ENCODE assay signal across 21 mouse cellular contexts in the genomic region with DNA sequence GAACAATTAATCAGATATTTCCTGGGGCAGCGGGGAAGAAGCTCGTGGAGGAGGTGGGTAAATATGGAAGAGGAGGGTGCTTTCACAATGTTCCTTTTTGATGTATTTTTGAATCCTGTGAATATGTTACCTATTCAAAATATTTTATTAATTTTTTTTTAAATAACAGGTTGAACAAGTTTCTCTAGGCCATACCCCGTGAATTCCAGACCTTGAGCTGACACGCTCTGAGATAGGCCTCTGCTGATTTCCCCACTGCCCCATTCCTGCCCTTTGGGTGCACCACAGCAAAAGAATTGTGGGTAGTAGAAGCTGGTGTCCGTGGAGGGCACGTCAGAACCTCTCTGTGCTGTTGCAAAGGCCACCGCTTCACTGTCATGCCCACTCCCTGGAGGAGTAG.
DNase-seq lines count a peak whose midpoint lies in the region; ATAC-seq and TF ChIP-seq lines count a peak whose summit lies in the region.
"Had no signal": no experiment of that assay in that cellular context is flagged by ENCODE, and none has a peak within 500 bp of the region (broad histone marks: within the 10 kb centered on the region; RNA-seq: fewer than 3 reads in every experiment).

No protein-coding gene starts in this region.

- no peak overlapping the region for H3K9ac ChIP-seq in kidney, embryonic 15.5 days
- H3K9ac ChIP-seq in lung, embryonic 15.5 days: no peak overlapping the region
- no peak overlapping the region for H3K9ac ChIP-seq in hindbrain, postnatal 0 days (replicated peaks; ENCODE audit: low read length)
- H3K9ac ChIP-seq: embryonic facial prominence, embryonic 13.5 days; forebrain, embryonic 12.5 days had no signal

- H3K27me3 ChIP-seq in kidney, embryonic 15.5 days: no peaks in the 10 kb centered on the region
- H3K27me3 ChIP-seq in lung, embryonic 15.5 days: no peaks in the 10 kb centered on the region
- no peaks in the 10 kb centered on the region for H3K27me3 ChIP-seq in hindbrain, postnatal 0 days (ENCODE audit: insufficient read depth, low read length)
- H3K27me3 ChIP-seq: CH12.LX; embryonic facial prominence, embryonic 13.5 days had no signal

- no peak for DNase-seq in kidney, postnatal 14 days
- DNase-seq in lung, adult 2 months: no peak
- DNase-seq in urinary bladder, postnatal 14 days (ENCODE audit: low spot score): peak; percentile 48
- DNase-seq in urinary bladder, postnatal 4 days (ENCODE audit: low spot score in 2 of 2): no peak
- no peak for DNase-seq in hindbrain, postnatal 0 days (ENCODE audit: low spot score)
- DNase-seq: adrenal gland, adult 2 months; adrenal gland, postnatal 25 days; cerebellum, adult 18-20 months; cerebellum, adult 9-11 months; cerebellum, postnatal 36 days; gastrocnemius, postnatal 10 days; heart, adult 18-20 months; heart, postnatal 10 days; heart, postnatal 4 days had no signal

- TF ChIP-seq POLR2A in lung, adult 2 months (IDR thresholded peaks at IDR 0.05; ENCODE audit: borderline replicate concordance, extremely low read depth, low read depth, low read length): no peak

- 0 out of 2 replicates have a peak overlapping the region, but pooled peaks have one; percentile 37 for H3K27ac ChIP-seq in kidney, embryonic 15.5 days
- peak overlapping the region; percentile 75 for H3K27ac ChIP-seq in lung, embryonic 15.5 days
- H3K27ac ChIP-seq in hindbrain, postnatal 0 days: no peak overlapping the region
- H3K27ac ChIP-seq: embryonic facial prominence, embryonic 13.5 days; forebrain, embryonic 12.5 days had no signal

- no peak overlapping the region for H3K4me3 ChIP-seq in kidney, embryonic 15.5 days (replicated peaks)
- H3K4me3 ChIP-seq in lung, embryonic 15.5 days: no peak overlapping the region
- H3K4me3 ChIP-seq in lung, adult 2 months (replicated peaks; ENCODE audit: extremely low read depth, low read depth, low read length): no peak overlapping the region
- H3K4me3 ChIP-seq in hindbrain, postnatal 0 days (ENCODE audit: low read length): no peak overlapping the region
- H3K4me3 ChIP-seq: embryonic facial prominence, embryonic 13.5 days; forebrain, embryonic 12.5 days; heart, embryonic 10.5 days had no signal

- no peak; the same call in 1 of the 2 replicates for ATAC-seq in kidney, embryonic 15.5 days (replicated peaks; ENCODE audit: low FRiP score)
- ATAC-seq in lung, embryonic 15.5 days (ENCODE audit: borderline replicate concordance, extremely low read depth, low FRiP score, low TSS enrichment): peak; percentile 49; the same call in 1 of the 2 replicates
- ATAC-seq in hindbrain, postnatal 0 days: no peak
- ATAC-seq: forebrain, embryonic 16.5 days had no signal

- no peak for TF ChIP-seq CTCF in lung, adult 2 months (IDR thresholded peaks at IDR 0.05; ENCODE audit: insufficient read depth, low read length)
- no peak for TF ChIP-seq CTCF in hindbrain, postnatal 0 days (IDR thresholded peaks at IDR 0.05; ENCODE audit: low read depth)

- H3K9me3 ChIP-seq in kidney, embryonic 15.5 days (replicated peaks): no peaks in the 10 kb centered on the region
- H3K9me3 ChIP-seq in lung, embryonic 15.5 days: no peaks in the 10 kb centered on the region
- H3K9me3 ChIP-seq in hindbrain, postnatal 0 days (ENCODE audit: low read length): no peaks in the 10 kb centered on the region
- H3K9me3 ChIP-seq: embryonic facial prominence, embryonic 13.5 days; forebrain, embryonic 12.5 days; heart, embryonic 10.5 days had no signal

- no peaks in the 10 kb centered on the region; the same call in 1 of the 2 replicates for H3K4me1 ChIP-seq in kidney, embryonic 15.5 days
- H3K4me1 ChIP-seq in lung, embryonic 15.5 days: 0 out of 2 replicates have a peak, but pooled peaks cover 8% of the 10 kb centered on the region
- no peaks in the 10 kb centered on the region for H3K4me1 ChIP-seq in lung, adult 2 months (ENCODE audit: control insufficient read depth, insufficient read depth, low read length)
- H3K4me1 ChIP-seq in hindbrain, postnatal 0 days (ENCODE audit: insufficient read depth, low read length): 0 out of 2 replicates have a peak, but pooled peaks cover 7% of the 10 kb centered on the region

- H3K36me3 ChIP-seq in kidney, embryonic 15.5 days: no peaks in the 10 kb centered on the region
- H3K36me3 ChIP-seq in lung, embryonic 15.5 days: no peaks in the 10 kb centered on the region
- no peaks in the 10 kb centered on the region for H3K36me3 ChIP-seq in hindbrain, postnatal 0 days (ENCODE audit: insufficient read depth, low read length)
- H3K36me3 ChIP-seq: embryonic facial prominence, embryonic 13.5 days; forebrain, embryonic 12.5 days; heart, embryonic 10.5 days had no signal

- WGBS in kidney, embryonic 15.5 days: 80% methylated on average over 7 of the region's 7 CpGs
- WGBS in lung, embryonic 15.5 days: 58% methylated on average over 7 of the region's 7 CpGs
- whole genome bisulfite sequencing in lung, adult 2 months: 65% methylated on average over 7 of the region's 7 CpGs
- WGBS in hindbrain, postnatal 0 days: 82% methylated on average over 7 of the region's 7 CpGs

- H3K4me2 ChIP-seq in kidney, embryonic 15.5 days: no peak overlapping the region
- H3K4me2 ChIP-seq in lung, embryonic 15.5 days: no peak overlapping the region
- no peak overlapping the region for H3K4me2 ChIP-seq in hindbrain, postnatal 0 days (ENCODE audit: low read depth, low read length)
- H3K4me2 ChIP-seq: embryonic facial prominence, embryonic 13.5 days; forebrain, embryonic 12.5 days had no signal
